Mouse (Mus musculus) layer of hippocampus, postnatal 36 days (tissue): ENCODE measurements around the gene Klhl13. TPM values are rescaled to one million over a fixed set of nuclear protein-coding genes. Genes with fewer than 3 reads are reported as not detected.
A peak's percentile ranks its signal among the peaks of the same experiment; 100 is the strongest.

Experiments used
- DNase-seq, 2 experiments: peaks; one replicate each; pipeline ENCODE4 v3.0.0; 2022
- total RNA-seq, 2 experiments: library from RNA; stranded (reverse); gene quantifications; 2 replicates each; pipeline ENCODE4 v1.2.3; 2021

The Klhl13 gene
- 10 to 100 TPM; 31.3 to 39.3 TPM for total RNA-seq

GRCm38 (mm10) chrX:23364514-23365381, at the start of gene Klhl13:
TSS of gene Klhl13 (minus strand) at chrX:23365082.
- DNase-seq = peak; percentile 12 to 28

DNA sequence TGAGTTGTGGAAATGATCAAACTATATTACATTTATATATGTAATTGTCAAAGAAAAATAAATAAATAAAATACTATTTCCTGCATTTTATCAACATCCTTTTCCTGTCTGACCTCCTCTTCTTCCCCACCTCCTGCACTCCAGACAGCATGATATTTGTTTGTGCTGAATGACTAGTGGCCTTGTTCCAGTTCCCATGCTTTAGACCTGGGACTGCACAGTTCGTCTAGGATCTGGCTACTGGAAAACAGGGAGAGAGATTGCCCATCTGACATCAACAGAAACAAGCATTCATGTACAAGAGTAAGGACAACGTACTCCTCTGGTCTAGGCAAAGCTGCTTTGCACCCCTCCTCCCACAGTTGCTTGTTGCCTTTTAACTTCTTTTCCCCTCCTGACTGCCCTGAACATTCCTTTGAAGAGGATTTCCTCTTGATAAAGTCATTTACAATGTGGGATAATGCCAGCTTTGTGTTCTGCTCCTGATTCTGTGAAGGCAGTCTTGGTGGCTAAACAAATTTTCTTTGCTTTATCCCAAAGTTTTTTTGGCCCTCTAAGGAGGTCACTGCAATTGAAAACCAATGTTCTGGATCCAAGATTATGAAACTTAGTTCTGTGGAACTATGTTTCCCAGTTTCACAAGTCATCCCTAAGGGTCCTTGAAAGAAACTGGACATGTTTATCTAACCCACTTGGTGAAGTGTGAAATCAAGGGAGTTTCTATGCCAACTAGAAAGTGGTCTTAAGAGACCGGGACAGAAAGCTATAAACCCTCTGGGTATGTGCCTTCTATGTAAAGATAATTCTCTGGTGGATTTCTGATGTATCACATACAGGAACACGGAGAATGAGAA, 44.6 kb upstream of the Klhl13 start:
- DNase-seq = no peak

- DNase-seq = no peak
These were observed 23.8 kb upstream of the Klhl13 start for GRCm38 (mm10) chrX:23388716-23389115.

DNA sequence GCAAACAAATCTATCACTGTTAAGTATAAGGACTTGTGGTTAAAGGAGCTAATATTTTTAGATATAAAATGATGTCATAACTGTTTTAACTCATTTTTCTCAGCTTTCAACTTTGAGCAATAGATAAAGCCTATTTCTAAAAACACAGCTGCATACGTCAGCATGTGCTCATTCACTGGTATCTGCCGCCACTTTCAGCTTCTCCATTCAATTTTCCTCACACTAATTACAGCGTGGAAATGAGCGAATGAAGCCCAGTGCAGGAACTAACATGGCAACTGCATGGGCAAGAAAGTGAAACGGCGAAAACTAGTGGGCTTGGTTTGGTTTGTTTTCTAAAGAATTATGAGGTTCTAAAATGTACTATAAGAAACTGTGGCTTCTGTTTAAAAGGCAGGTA, 1.4 kb downstream of the Klhl13 start:
- DNase-seq = no peak

DNA sequence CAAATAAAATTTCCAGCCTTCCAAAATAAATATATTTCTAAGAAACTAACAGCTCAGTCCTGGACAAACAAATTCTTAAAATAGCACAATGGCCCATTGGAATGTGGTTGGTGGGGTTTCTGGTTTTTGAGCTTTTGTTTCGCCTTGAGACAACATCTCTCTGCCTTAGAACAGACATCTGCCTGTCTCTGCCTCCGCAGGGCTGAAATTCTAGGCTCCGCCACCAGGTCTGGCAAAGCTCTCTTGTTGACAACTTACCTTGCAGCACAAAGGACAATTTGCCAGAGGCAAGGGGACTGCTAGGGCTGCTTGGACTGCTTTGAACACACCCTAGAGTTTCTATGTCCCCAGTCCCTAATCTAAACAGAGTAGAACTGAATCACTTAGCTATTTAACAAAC, 4.4 kb downstream of the Klhl13 start:
- DNase-seq = no peak

- DNase-seq = no peak
These were observed 14.8 kb downstream of the Klhl13 start for GRCm38 (mm10) chrX:23350083-23350482.

GRCm38 (mm10) chrX:23328116-23328515, 36.8 kb downstream of the Klhl13 start:
- DNase-seq = no peak

DNA sequence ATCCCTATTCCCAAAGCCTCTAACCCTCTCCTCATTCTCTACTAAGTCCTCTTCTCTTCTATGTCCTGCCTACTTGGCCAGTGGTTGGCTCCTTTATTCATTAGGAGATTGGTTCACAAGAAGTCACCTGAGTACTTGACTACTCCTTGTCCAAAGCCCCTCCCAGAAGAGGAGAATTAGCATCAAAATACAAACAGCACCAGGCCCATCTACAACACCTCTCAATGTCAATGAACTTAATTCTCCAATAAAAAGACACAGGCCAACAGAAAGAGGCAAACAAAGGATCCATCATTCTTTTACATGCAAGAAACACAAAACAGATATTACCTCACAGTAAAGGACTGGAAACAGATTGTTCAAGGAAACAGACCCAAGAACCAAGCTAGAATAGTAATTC, 46.0 kb downstream of the Klhl13 start:
- DNase-seq = no peak

DNA sequence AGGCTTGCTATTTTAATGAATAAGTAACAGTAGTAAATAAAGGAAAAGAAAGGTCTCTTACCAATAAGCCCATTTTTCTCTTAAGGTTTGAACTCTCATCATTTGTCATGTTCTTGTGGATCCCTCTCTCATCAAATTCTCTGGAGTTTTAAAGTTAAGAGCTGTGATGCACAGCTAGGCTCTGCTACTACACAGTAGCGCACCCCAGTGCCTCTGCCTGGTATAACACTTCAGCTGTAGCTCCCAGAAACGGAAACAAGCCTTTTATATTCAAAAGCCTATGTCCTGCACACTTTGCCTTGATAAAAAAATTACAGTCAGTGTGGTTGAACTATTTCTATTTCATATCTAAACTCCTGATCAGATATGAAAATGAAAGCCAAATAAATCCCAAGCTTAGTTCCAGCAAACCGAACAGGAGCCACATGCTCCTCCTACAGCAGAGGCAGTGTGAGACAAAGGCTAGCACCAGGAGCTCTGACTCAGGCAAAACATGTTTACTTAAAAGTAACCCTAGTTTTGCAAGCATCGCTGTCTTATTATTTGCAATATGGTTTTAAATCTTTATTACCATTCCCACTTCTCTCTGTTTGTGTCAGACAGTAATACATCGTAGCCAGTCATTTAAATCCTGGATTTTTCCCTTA, 68.8 kb downstream of the Klhl13 start:
- peak; percentile 44 to 54 for DNase-seq

DNA sequence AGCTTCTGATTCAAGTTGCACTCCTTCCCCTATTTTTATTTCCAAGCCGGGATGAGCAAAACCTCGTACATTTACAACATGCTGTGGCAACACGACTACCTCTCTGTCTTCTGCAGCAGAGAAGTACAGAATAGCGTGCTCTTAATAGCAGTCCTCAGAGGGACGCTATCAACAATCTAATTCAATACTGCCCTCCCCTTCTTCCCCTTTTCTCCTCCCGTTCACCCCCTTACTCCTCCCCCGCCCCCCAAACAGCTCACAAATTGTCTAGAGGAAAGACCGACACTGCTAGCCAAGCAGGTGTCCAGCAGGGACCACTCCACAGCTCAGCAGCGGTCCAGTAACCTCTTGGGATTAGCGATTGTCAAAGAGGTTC, 79.5 kb downstream of the Klhl13 start:
- no peak for DNase-seq

DNA sequence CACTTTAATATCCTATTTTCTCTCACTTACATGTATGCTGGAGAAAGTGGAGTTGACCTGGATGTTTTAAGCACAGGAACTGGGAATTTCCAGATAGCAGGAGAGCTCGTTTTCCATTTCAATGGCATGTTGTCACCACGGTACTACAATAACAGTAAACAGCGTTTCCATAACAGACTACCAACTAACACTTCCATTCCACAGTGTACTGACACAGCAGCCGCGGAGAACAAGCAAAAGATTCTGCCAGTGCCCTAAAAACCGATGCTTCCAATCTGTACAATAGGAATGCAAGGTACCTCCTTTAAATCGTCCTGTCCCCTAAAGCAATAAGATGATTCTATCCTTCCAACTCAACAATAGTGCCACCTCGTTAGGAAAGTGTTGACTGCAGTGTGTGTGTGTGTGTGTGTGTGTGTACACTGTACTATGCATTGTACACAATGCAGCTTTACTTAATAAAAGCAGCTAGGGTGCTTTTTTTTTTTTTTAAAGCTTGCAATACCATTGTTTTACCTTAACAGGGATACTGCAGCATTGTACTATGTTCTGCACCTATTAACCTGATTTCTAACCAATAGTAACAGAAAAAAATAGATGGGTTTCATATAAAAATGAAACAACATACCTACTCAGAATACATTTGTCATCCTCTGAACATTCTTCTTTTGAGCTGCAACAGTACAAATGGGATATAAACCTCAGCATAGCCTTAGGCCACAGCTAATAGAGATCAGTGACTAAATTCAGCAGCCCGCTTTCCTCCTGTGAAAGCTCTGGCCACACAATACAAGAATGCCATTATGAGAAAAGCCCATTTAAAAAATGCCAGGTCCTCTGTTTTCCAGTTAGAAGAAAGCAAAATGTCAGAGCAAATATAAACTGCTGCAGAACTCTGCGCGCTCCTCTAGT, 80.1 kb downstream of the Klhl13 start:
- DNase-seq = peak in 1 of 2 experiments; percentile 4

DNA sequence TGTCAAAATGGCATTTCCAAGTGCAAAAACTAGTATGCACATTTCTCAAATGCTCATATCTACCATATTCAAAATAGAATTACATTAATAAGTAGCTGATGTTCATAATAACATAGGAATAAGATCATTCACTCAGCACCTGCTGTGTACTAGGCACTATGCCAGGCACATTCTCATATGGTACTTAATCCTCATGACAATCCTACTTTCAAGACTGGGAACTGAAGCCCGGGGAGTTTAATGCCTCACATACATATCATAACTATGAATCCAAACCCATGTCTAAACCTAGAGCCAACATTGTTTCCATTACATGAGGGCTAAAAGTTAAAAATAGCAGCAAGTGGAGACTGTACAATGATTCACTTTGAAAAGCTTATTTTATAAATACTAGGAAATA, 97.3 kb downstream of the Klhl13 start:
- no peak for DNase-seq

GRCm38 (mm10) chrX:23248752-23249151, 116.1 kb downstream of the Klhl13 start:
- no peak for DNase-seq
